Mouse (Mus musculus) stomach, postnatal 0 days (tissue): ENCODE results near the gene Efemp2.

ENCODE experiments used
- CTCF ChIP-seq: IDR thresholded peaks from 2 replicates; pipeline ENCODE4 v1.5.1; 2016; ENCODE audit warnings: antibody characterized with exemption, low read depth, mild to moderate bottlenecking, moderate library complexity
- EP300 ChIP-seq: optimal IDR thresholded peaks from 2 replicates; pipeline ENCODE3; 2016; ENCODE audit warnings: antibody characterized with exemption

DNA sequence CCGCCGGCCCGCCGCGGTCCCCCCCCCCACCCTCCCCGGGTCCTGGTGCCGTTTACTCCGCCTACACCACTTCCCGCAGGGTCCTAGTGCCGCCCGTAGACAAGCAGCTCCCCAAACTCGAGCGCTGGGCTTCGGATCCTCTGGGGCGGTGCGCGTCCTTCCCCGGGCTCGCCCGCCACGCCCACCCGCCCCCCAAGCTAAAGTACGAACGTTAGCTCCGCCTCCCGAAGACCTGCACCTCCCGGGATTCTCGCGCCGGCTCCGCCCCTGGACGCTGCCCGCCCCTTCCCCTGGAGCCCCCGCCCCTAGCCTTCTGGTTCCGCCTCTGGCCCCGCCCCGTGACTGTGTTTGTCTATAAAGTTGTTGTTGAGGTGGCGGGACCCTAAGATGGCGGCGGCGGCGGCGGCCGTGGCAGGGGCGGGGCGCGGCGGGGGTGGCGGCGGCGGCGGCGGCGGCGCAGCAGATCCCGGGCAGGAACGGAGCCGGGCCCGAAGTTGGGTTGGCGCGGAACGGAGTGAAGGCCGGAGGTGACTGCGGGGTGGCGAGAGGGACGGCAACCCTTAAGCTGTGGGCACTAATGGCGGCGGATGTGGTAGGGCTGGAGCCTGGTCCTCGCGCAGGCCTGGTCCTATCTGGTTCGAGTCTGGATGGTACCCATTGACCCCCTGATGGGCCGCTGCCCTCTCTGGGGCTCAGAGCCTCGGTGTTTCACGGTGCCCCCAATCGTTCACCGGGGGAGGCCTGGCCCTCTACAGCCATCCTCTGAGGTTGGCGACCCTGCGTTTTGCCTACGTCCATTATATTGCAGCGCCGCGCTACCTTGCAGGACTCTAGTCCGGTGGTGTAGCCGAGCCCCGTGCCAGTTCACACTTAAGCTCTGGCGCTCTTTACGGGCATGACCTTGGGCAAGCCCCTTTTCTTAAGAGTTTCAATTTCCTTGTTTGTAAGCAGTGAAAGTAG, 48.7 kb upstream of the Efemp2 start, which contains the start of the genes Drap1 and AI837181:
- TF ChIP-seq CTCF (no peak), EP300 (no peak)
